Mouse (Mus musculus) retina, postnatal 1 day (tissue): ENCODE measurements around the gene Ccdc106.
A peak's percentile ranks its signal among the peaks of the same experiment; 100 is the strongest.
"Not testable (repeated sequence)": the region's sequence is repeated elsewhere in the genome, so short reads cannot be mapped to it uniquely, and the experiment has no call there.

ENCODE experiments used
- DNase-seq: peaks from one replicate; pipeline ENCODE4 v3.0.0-alpha.2; 2012

Gene Ccdc106

GRCm38 (mm10) chr7:5016057-5016456 lies 4.3 kb upstream of the Ccdc106 start:
- DNase-seq: no peak

DNA sequence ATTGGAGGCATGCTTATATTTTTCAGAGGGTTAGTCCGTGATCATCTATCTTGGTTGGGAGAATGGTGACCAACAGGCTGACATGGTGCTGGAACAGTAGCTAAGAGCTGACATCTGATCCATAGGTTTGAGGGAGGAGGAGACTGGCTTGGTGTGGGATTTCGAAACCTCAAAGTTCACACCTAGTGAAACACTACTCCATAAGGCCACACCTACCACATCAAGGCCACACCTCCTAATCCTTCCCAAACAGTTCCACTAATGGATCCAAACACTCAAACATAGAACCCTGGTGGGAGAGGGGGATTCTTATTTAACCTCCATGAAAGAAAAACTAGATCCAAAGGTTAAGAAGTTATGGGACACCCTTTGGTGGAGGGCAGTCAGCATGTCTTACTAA lies 3.4 kb upstream of the Ccdc106 start:
- DNase-seq: no peak

- DNase-seq: no peak
Measured at GRCm38 (mm10) chr7:5017352-5017751, 3.0 kb upstream of the Ccdc106 start.

DNA sequence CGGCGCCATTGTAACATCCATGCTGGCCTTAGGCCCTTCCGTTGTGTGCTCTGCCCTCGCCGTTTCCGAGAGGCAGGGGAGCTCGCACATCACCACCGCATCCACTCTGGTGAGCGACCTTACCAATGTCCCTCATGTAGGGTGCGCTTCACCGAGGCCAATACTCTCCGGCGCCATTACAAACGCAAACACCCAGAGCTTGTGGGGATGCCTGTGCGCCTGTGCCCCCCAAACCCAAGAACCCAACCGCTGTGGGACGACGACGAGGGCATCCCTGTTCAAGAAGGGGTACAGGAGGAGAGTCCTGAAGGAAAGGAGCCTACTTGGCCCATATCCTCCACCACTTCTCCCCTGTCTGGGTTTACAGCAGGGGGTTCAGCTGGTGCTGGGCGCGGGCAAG lies 2.4 kb upstream of the Ccdc106 start:
- DNase-seq: no peak

GRCm38 (mm10) chr7:5019576-5019975 lies 777 bp upstream of the Ccdc106 start:
- not testable (repeated sequence) for DNase-seq

DNA sequence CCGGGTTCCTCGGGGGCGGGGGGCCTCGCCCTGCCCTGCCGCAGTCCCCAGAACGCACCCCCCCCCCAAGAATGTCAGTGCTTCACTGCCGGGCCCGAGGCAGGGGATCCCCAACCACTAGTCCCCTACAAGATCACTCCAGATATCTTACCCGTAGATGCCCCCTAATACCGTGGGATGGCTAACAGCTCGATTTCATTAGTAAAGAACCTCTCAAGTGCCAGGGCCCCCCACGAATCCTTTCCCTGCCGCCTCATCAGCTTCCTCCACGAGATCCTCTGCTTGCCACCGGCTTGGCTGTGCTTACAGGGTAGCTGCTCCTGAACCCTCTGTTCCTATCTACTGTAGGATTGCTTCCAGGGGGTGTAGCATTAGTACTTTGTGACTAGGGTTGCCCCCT lies 332 bp downstream of the Ccdc106 start:
- no peak for DNase-seq

GRCm38 (mm10) chr7:5021197-5021596 lies 844 bp downstream of the Ccdc106 start:
- no peak for DNase-seq

- DNase-seq: no peak
Measured at GRCm38 (mm10) chr7:5029543-5029942, 9.2 kb downstream of the Ccdc106 start.

- no peak for DNase-seq
Measured at GRCm38 (mm10) chr7:5029946-5030345, 9.6 kb downstream of the Ccdc106 start.

DNA sequence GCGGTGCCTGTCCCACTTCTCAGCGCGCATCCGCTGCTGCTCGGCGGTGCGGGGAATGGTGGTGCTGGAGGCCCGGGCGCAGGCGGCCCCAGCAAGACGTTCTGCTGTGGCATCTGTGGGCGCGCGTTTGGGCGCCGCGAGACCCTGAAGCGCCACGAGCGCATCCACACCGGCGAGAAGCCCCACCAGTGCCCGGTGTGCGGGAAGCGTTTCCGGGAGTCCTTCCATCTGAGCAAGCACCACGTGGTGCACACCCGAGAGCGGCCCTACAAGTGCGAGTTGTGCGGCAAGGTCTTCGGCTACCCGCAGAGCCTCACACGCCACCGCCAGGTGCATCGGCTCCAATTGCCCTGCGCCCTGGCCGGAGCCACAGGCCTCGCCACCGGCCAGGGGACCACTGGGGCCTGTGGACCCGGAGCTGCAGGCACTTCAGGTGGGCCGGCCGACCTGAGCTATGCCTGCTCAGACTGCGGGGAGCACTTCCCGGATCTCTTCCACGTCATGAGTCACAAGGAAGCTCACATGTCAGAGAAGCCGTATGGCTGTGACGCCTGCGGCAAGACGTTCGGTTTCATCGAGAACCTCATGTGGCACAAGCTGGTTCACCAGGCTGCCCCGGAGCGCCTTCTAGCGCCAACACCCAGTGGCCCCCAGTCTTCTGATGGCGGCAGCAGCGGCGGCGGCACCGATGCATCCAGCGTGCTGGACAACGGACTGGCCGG lies 10.4 kb downstream of the Ccdc106 start:
- DNase-seq: no peak

DNA sequence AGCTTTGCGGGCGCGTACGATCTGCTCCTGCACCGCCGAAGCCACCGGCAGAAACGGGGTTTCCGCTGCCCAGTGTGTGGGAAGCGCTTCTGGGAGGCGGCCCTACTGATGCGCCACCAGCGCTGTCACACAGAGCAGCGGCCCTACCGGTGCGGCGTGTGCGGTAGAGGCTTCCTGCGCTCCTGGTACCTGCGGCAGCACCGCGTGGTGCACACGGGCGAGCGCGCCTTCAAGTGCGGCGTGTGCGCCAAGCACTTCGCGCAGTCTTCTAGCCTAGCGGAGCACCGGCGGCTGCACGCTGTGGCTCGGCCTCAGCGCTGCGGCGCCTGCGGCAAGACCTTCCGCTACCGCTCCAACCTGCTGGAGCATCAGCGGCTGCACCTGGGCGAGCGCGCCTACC lies 11.1 kb downstream of the Ccdc106 start:
- DNase-seq: no peak

- no peak for DNase-seq
Measured at GRCm38 (mm10) chr7:5033818-5034217, 13.5 kb downstream of the Ccdc106 start, which contains the start of gene 4632433K11Rik. Gene 4632433K11Rik (plus strand): TSS chr7:5034118.

DNA sequence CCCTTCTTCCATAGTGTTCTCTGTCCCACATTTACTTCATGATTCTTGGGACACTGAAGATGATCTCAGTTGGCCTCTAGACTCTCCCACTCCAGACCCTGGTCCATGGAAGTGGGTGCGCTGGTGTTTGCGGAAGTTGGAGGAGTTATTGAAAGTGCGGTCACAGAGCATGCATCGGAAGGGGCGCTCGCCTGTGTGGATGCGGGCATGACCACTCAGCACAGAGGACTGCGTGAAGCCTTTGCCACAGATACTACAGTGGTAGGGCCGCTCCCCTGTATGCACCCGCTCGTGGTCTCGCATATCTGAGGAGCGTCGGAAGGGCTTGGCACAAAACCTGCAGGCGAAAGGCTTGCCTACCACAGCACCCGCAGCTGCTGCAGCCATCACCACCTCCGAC lies 15.3 kb downstream of the Ccdc106 start:
- DNase-seq: no peak

GRCm38 (mm10) chr7:5036136-5036535 lies 15.8 kb downstream of the Ccdc106 start:
- DNase-seq: no peak

DNA sequence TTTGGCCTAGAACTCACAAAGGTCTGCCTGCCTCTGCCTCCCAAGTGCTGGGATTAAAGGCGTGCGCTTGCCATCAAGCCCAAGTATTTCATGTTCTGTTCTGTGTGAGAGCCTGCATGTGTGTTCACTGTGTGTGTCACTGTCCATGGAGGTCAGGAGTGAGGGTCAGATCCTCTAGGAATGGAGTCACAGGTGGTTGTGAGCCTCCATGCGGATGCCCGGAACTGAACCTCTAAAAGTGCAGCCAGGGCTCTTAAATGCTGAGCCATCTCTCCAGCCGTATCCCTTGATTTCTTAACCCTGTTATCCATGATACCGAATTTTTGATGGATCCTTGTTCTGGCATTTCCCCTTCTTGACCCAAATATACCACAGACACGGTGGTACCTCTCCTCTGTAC lies 16.7 kb downstream of the Ccdc106 start:
- DNase-seq: no peak

GRCm38 (mm10) chr7:5037467-5037866 lies 17.1 kb downstream of the Ccdc106 start:
- DNase-seq: no peak

DNA sequence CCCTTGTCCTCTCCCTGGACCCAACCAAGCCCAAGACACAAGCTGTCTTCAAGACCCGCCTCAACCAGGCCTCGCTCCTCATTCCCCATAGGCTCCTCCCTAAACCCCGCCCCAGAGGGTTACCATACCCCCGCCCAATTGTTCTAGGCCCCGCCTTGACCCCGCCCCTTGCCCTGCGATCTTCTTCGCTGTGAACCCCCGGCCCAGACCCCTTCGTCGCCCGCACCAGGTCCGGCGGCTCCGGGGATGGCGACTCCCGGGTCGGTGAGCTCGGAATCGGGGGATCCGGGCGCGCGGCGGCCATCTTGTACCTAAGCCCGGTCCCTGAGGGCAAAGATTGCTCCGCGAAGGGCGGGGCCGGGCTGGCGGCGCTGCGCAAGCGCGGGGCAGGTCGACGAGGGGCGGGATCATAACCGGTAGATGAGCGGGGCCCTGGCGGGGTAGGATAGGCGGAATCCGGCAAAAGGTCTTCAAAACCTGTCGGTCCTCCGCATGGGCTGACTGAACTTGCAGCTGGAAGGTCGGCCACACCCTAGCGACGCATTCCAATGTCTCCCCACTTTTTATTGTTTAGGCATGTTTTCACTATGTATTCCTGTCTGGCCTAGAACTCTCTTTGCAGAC lies 17.9 kb downstream of the Ccdc106 start, which contains the start of gene Zfp784:
Gene Zfp784, minus strand, starts transcription at position 338 of the 624 bp plus-strand sequence.
- peak; percentile 95 for DNase-seq

- DNase-seq: no peak
Measured at GRCm38 (mm10) chr7:5038940-5039339, 18.6 kb downstream of the Ccdc106 start.

GRCm38 (mm10) chr7:5044981-5045380 lies 24.6 kb downstream of the Ccdc106 start:
- DNase-seq: no peak

- no peak for DNase-seq
Measured at GRCm38 (mm10) chr7:5046112-5046511, 25.8 kb downstream of the Ccdc106 start.

- peak; percentile 73 for DNase-seq
Measured at GRCm38 (mm10) chr7:5047313-5047712, 27.0 kb downstream of the Ccdc106 start.

- peak; percentile 91 for DNase-seq
Measured at GRCm38 (mm10) chr7:5051193-5052192, 31.1 kb downstream of the Ccdc106 start, which contains the start of gene Zfp580. Gene Zfp580 (plus strand): TSS chr7:5051538.

DNA sequence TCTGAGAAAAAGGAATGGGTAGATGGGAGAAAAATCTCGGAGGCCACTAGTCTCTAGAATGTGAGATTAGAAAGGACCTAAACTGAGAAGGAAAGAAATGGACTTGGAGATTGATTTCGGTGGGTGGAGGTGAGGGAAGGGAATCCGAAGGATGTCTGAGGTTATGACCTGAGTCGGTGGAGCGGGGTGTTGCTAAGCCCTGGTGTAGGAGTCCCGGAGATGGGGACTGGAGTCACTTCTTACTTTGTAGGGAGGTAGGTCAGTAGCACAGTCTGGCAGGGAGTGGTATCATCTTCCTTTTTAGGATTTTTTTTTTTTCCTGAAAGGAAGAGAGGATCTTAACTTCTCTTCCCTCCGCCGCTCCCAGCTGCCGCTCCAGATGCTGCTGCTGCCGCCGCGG lies 32.1 kb downstream of the Ccdc106 start:
- DNase-seq: no peak
